ENCODE assay signal across 8 mouse cellular contexts in genomic region chr15:88750677-88751563, GRCm38 (mm10). TPM values are rescaled to one million over a fixed set of nuclear protein-coding genes. Genes with fewer than 3 reads are reported as not detected.
DNase-seq lines count a peak whose midpoint lies in the region; ATAC-seq lines count a peak whose summit lies in the region.

No protein-coding gene starts in this region.

- DNase-seq in B cell, adult 2 months = peak; percentile 98
- peak; percentile 100 for DNase-seq in brain, adult 2 months (ENCODE audit: low read depth, low spot score)
- peak; percentile 100 for DNase-seq in heart, embryonic 10.5 days (ENCODE audit: low spot score)
- DNase-seq in liver = peak; percentile 99
- DNase-seq in spleen, postnatal 4 days (ENCODE audit: low spot score in 2 of 2) = peak; percentile 98 to 99

- peak overlapping the region; percentile 97 for H3K27ac ChIP-seq in heart, embryonic 10.5 days
- peak overlapping the region; percentile 97 for H3K27ac ChIP-seq in kidney, embryonic 15.5 days

- H3K4me2 ChIP-seq in kidney, embryonic 15.5 days = peak overlapping the region; percentile 94

- H3K4me3 ChIP-seq in heart, embryonic 10.5 days = peak overlapping the region; percentile 94
- peak overlapping the region; percentile 91 for H3K4me3 ChIP-seq in kidney, embryonic 15.5 days (replicated peaks)

- H3K4me1 ChIP-seq in heart, embryonic 10.5 days = peaks cover 30% of the 10 kb centered on the region
- H3K4me1 ChIP-seq in kidney, embryonic 15.5 days = peaks cover 27% of the 10 kb centered on the region

- no peaks in the 10 kb centered on the region for H3K9me3 ChIP-seq in heart, embryonic 10.5 days
- H3K9me3 ChIP-seq in kidney, embryonic 15.5 days (replicated peaks) = no peaks in the 10 kb centered on the region

- H3K36me3 ChIP-seq in heart, embryonic 10.5 days = peaks cover 11% of the 10 kb centered on the region
- peaks cover 7% of the 10 kb centered on the region for H3K36me3 ChIP-seq in kidney, embryonic 15.5 days

- H3K27me3 ChIP-seq in heart, embryonic 10.5 days (ENCODE audit: insufficient read depth, poor library complexity, severe bottlenecking) = no peaks in the 10 kb centered on the region
- H3K27me3 ChIP-seq in kidney, embryonic 15.5 days = no peaks in the 10 kb centered on the region

- WGBS in heart, embryonic 10.5 days = 7% methylated on average over 54 of the region's 54 CpGs
- 5% methylated on average over 54 of the region's 54 CpGs for WGBS in kidney, embryonic 15.5 days

- peak overlapping the region; percentile 56 for H3K9ac ChIP-seq in kidney, embryonic 15.5 days

- ATAC-seq in erythroblast, adult 5-6 weeks (replicated peaks; ENCODE audit: low FRiP score, poor library complexity, severe bottlenecking) = peak; percentile 96
- ATAC-seq in kidney, embryonic 15.5 days (replicated peaks; ENCODE audit: low FRiP score) = peak; percentile 99
- ATAC-seq in monocyte, adult 5-6 weeks (replicated peaks; ENCODE audit: insufficient number of reproducible peaks, low FRiP score, low TSS enrichment, poor library complexity, severe bottlenecking) = peak; percentile 97

RNA-seq across cellular contexts. Expression of gene Zbed4, which starts 0.5 kb away (rescaled TPM):
- 14.8 and 30.1 TPM in 2 replicates for total RNA-seq in erythroblast, adult 5-6 weeks (2015; ENCODE audit: low replicate concordance)
- total RNA-seq in erythroblast, adult 5-6 weeks (2017; ENCODE audit: low replicate concordance) = 26.3 and 29.1 TPM in 2 replicates
- 24.9 and 26.2 TPM in 2 replicates for polyA plus RNA-seq in heart, embryonic 10.5 days (2016; fragmentation: Nextera tagmentation; extraction: Ambion mirVana)
- 19.6 and 21.2 TPM in 2 replicates for polyA plus RNA-seq in kidney, embryonic 15.5 days (2015; fragmentation: Nextera tagmentation; extraction: Ambion mirVana)
- total RNA-seq in monocyte, adult 5-6 weeks (2017) = 16.3 to 28.2 TPM (median 20.2 TPM) in 3 replicates

RNA-seq across cellular contexts. Expression of gene Brd1, which starts 16.9 kb away (rescaled TPM):
- total RNA-seq in erythroblast, adult 5-6 weeks (2015; ENCODE audit: low replicate concordance) = 11.1 and 13.0 TPM in 2 replicates
- 38.5 and 39.0 TPM in 2 replicates for total RNA-seq in erythroblast, adult 5-6 weeks (2017; ENCODE audit: low replicate concordance)
- 12.1 and 18.8 TPM in 2 replicates for polyA plus RNA-seq in heart, embryonic 10.5 days (2016; fragmentation: Nextera tagmentation; extraction: Ambion mirVana)
- 20.4 and 21.1 TPM in 2 replicates for polyA plus RNA-seq in kidney, embryonic 15.5 days (2015; fragmentation: Nextera tagmentation; extraction: Ambion mirVana)
- total RNA-seq in monocyte, adult 5-6 weeks (2017) = 81.7 to 95.3 TPM (median 82.8 TPM) in 3 replicates

Comparison
In these comparisons a context has a peak if more than half of its experiments do, and no peak if none do; other contexts are left out.
1. Peak in every context shown above with its lines: DNase-seq, ATAC-seq, H3K4me3 ChIP-seq and H3K27ac ChIP-seq.